Mouse (Mus musculus) adrenal gland, adult 2 months (tissue): Measurements from ENCODE around the gene Chd6. TPM values are rescaled to one million over a fixed set of nuclear protein-coding genes. Genes with fewer than 3 reads are reported as not detected.
A peak's percentile ranks its signal among the peaks of the same experiment; 100 is the strongest.

ENCODE experiments used
- DNase-seq: peaks from one replicate; pipeline ENCODE4 v3.0.0; 2021
- polyA plus RNA-seq: library from polyadenylated mRNA; depleted of rRNA; stranded (reverse); fragments of >200 nt; gene quantifications from 2 replicates; pipeline ENCODE4 v1.2.3, GENCODE M21; 2012
- total RNA-seq, 2 experiments: library from RNA; stranded (reverse); gene quantifications; 2 replicates each; pipeline ENCODE4 v1.2.3; 2021

Chd6 gene
- total and polyA plus RNA-seq, 3 experiments = 6.6 to 34.1 (median 27.7) TPM

DNA sequence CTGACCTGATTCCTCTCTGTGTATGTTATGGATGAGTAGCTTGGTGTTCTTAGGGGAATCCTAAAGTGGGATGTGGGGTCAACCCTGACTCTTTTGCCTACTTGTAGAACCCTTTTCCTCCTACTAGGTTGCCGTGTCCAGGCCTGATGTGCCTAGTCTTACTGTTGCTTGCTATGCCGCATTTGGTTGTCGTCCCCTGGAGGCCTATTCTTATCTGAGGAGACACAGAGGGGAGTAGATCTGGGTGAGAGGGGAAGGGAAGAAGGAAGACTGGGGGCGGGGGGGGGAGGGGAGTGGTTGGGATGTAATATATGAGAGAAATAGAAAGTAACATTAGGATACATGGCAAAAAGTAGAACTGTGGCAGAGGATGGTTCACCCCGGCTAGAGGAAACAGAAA, 33.3 kb downstream of the Chd6 start:
- no peak for DNase-seq

DNA sequence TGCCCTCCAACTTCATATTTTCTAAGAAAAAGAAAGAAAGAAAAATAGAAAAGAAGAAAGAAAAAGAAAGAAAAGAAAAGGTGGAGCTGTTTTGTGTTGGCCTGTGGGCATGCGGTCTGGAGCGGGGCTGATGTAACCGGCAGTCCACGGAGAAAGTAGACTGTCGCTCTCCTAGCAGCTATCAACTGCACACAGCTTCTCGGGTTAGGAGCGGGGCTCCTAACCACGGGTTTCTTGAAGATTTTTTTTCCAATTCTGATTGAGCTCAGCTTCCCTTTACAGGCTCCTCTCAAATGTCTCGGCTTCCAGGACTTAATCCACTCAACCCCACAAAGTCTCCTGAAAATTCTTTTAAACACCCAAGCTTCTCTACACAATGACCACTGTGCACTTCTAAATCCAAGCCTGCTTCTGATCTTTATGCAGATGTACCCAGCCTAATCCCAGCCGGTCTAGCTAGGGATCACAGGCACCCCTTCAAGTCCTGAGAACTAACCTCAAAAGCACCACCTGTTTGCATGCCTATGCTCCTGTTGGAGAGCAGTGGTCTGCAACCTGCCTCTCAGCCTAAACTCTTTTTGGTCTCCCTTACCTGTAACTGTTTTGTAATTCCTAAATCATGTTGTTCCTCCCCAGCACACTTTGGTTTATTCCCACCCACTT, 42.6 kb downstream of the Chd6 start:
- no peak for DNase-seq

DNA sequence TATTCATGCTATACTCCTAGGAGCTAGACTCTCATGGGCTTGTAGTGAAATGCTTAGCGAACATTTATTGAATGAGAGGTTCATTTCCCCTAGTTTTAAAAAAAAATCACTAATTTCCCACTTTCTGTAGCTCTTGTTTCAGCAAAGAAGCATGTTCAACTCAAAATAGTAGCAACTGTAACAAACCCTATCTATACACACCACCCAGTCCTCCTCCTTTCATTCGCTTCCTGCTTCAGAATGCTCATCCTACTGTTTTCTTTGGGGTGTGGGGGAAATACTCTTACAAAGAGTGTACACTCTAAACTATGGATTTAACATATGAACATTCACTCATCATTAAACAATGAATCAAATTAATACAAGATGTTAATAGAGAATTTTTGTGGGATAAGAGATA, 43.3 kb downstream of the Chd6 start:
- no peak for DNase-seq

DNA sequence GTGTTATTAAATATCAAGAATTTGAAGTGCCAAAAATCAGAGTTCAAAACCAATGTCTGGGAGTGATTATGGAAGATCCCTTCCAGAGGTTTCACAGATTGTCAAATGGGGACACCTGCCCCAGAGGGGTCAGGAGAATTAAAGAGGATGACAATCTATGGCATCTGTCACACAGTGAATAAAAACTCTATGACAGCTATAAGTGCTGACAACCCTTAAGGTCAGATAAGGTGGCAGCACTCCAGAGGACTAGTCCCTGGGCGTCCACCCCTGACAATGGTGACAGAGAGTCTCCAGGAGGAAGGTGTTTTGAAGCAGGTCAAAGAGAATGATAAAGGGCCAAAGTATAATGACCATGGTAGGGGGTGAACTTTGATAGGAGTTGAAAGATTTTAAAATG, 44.0 kb downstream of the Chd6 start:
- no peak for DNase-seq

DNA sequence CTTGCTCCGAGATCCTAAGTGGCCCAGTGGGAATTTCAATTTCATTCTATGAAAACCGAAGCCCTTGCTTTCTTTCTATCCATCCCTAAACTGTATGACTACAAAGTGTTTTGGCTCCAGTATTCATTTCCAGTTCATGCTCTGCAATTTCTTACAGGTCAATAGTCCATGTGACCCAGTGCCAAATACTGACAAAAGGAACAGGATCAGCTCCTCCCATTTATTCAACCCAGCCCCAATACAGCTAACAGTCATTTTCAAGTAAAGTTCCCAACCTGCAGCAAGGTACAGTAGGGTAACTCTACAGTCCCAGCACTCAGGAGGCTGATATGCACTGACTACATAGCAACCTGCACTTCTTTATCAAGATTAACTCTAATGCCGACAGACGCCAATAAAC, 50.0 kb downstream of the Chd6 start:
- no peak for DNase-seq

DNA sequence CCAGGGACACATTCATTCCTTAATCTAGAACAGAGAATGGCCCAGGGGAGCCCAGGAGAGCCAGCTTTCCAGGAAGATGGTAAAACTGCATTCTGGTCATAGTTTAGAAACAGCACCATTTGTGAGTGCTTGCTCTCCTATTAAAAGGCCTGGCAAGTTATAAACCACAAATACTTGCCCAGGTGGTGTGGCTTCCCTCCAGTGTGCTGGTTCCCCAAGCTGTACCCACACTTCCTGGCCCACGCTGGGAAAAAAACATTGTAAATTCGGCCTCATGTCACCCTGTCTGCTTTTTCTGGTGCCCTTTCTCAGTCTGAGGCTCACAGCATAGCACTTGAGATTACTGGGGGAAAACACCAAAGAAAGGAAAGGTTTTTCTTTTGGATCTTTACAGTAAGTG, 55.1 kb downstream of the Chd6 start:
- DNase-seq = no peak

DNA sequence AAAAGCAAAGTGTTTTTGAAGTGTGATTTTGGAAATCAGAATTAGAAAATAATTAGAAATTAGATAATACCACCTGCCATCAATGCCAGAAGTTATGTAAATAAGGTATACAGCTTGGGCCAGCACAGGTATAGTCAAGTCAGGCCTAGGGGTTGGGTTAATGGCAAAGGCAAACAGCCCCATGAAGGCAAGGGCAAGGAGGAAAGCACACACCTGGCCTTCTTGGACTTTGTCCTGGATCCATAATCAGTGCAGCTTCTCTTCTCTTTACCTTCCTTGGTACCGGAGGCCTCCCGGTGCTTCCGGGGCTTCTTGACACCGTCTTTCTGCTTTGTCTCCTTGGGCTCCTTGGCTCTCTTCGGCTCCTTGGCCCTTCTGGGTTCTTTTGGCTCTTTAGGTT, 56.7 kb downstream of the Chd6 start:
- no peak for DNase-seq

DNA sequence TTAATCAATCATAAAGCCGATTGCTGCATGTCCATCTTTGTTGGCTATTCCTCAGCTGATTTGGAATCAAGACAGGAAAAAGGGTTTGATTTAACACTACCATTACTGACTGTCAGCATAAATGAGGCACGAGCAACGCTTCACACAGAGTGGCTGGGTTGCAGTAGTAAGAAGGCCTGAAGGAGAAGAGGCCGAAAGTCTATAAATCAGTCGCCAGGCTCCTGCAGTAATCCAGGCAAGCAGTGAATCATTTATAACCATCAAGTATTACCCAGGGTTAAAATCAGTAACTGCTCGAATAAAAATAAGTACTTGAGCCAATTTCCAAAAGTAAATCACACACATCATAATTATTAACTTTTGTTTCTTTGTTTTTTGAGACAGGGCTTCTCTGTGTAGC, 59.4 kb downstream of the Chd6 start:
- no peak for DNase-seq

DNA sequence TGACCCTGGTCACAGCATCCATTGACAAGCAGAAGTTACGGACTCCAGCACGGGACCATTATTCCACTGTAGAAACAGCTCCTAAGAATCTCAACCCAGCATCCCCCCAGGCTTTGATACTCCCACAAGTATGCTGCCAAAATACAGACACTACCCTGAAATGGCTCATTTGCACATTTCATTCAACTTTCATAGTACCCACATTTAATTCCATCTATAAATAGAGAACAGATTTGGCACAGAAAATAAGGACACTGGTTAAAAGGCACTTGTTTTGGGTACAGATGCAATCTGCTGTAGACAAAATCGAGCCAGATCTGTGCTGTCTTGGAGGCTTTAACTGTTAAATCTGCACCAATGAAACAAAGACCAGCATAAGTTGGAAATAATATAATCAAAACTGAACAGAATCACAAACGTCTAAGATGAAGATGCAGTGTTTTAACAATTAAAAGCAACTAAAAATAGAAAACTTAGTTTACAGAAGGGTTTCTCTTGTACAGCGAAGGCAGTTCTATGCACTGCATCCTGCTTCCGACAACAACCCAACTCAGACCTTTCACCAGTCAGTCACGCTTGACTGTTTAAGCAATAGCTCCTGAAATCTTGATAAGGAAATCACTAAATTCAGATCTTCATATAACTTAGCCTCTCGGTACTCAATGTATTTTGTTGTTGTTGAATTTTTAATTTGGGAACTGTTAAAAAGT, 64.2 kb downstream of the Chd6 start:
- no peak for DNase-seq

DNA sequence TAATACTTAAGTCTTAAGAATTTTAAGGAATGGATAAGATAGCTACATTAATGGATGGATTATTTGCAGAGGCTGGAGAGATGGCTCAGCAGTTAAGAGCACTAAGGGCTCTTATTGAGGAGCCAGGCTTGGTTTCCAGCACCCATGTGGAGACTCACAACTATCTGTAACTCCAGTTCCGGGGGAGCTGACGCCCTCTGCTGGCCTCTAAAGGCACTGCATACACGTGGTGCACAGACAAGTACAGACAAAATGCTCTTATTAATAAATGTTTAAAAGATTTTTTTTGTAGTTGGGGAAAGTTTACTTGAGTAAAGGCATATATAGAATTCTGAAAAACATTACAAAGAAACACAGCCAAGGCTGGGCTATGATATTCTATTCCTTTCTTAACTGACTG, 66.0 kb downstream of the Chd6 start:
- DNase-seq = no peak

DNA sequence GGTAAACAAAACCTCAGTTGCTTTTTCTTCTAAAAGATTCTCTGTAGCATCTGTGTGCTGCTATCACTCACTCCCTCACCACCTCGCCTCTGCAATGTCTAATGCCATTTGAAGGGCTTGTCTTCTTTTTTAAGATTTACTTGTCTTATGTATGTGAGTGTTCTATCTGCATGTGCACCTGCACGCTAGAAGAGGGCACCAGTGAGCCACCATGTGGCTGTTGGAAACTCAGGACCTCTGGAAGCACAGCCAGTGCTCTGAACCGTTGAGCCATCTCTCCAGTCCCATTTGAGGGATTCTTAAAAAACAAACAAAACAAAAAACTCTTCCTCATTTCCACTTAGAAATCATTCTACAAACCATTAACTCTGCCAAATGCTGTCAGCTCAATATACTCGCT, 68.1 kb downstream of the Chd6 start:
- DNase-seq = no peak

DNA sequence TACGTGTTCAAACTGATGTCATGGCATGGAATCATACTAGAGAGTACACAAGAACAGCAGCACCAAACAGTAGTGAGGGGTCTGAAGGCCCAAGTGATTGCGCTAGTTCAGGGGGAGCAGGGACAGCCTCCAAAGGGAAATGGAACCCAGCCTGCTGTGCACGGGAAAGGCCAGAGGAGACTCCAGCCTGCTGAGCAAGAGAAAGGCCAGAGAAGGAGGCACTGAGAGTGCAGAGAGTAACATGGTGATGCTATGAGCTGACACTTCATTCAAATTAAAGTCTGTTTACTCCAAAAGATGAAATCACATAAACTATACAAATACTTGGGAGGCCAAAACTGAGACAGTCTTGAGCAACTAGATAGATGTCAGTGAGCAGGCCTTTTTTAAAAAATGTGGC, 71.1 kb downstream of the Chd6 start:
- DNase-seq = no peak

DNA sequence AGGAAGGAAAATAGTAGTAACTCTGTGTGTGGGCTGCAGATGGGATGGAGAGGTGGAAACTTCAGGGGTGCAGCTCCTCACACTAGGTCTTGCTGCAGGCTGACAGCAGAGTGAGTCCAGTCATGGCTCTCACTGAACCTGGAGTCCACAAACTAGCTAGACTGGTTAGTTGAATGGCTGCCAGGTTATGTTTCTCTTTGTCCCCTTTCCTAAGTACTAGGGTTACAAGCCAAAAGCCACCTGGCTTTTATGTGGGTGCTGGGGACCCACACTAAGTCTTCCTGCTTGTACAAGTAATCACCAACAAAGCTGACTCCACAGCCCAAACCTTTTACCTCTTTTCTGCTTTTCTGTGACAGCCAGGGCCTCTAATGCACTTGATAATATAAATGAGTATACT, 75.7 kb downstream of the Chd6 start:
- DNase-seq = no peak

DNA sequence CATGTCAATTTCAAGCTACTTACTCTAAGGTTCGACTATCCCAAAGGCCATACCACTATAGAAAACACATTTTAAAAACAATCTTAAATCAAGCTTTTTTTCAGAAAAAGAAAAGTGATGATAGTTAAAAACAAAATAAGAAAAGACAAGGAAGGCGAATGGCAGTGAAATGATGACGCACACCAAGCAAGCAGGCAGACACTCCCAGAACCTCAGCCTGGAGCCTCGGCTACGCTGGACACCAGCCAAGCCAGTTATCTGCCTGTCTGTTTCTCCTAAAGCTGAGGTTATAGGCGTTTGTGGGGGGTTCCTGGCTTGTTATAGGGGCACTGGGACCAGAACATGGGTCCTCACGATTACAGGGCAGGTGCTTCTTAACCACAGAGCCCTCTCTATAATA, 76.5 kb downstream of the Chd6 start:
- DNase-seq = peak; percentile 58

DNA sequence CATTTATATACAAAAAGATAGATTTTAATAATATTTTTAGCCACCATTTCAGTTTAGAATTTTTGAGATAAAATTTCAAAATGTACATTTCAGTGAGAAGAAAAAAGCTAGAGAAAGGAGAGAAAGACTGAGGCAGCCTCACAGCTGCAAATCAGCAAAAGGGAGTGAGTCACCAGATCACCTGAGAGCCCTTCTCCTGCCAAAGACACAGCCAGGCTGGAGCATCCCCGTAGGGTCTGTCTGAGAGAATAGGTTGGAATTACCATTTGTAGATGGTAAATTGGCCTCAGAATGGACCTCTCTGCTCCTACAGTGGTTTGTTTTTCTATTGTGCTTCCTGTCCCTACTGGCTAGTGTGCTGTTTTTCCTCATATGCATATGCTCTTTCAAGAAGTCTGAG, 84.3 kb downstream of the Chd6 start:
- no peak for DNase-seq

DNA sequence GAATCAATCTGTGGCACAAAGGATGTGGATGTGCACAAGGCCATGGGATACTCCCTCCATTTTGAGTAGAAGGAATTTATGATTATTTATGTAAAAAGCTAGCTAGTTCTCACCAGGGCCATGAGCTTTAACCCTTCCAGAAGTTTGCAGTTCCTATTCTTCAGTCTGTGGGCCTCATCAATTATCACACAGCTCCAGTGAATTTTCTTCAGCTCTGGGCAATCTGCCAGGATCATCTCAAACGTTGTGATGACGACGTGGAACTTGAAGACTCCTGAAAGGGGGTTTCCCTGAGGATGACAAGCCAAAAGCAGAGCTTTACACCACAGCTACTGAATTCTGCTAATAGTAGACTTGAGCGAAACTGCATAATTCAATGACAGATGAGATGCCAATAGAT, 91.0 kb downstream of the Chd6 start:
- DNase-seq = no peak

DNA sequence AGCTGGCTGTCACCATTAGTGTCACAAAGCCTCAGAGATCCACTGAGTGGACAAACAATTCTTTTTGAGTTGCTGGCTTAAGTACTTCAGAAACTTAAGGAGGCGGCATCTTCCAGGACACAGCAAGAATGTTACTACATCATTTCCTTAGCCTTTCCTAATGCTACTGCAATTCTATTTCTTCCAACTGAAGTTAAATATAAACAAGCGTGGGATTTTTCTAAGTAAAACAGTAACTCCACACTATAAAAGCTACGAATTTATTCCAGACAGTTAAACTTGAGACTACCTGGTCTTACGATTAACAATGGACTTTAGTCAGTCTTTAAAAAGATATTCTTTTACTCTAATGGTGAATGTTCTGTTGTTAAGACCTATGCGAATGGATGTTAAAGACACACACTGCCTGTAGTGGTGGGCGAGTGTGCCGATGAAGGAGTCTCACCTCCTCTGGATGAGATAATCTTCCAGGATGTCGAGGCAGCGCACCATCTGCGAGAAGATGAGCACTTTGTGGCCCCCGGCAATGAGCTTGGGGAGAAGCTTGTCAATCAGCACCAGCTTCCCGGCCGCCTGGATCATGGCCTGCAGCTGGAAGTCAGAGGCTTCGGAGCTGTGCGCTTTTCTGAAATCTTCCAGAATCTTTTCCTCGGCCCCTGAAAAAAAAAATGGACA, 96.2 kb downstream of the Chd6 start:
- DNase-seq = no peak

DNA sequence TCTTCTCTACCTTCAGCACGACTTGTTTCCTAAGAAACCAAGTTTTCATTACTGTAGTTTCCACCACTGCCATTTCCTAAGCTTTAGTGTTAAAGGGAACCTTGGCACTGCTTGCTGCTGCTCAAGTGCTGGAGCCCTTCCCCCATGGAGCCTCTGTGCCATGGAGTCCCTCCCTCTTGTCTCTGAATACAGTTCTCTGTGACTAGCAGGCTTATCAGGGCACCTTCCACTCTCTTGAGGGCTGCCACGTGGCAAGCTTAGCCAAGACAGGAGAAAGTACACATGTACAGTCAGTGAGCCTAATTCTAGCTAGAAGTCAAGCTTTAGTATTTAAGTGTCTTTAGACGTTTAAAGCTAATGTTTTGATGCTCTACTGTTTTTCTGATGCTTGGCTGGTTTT, 104.5 kb downstream of the Chd6 start:
- no peak for DNase-seq

DNA sequence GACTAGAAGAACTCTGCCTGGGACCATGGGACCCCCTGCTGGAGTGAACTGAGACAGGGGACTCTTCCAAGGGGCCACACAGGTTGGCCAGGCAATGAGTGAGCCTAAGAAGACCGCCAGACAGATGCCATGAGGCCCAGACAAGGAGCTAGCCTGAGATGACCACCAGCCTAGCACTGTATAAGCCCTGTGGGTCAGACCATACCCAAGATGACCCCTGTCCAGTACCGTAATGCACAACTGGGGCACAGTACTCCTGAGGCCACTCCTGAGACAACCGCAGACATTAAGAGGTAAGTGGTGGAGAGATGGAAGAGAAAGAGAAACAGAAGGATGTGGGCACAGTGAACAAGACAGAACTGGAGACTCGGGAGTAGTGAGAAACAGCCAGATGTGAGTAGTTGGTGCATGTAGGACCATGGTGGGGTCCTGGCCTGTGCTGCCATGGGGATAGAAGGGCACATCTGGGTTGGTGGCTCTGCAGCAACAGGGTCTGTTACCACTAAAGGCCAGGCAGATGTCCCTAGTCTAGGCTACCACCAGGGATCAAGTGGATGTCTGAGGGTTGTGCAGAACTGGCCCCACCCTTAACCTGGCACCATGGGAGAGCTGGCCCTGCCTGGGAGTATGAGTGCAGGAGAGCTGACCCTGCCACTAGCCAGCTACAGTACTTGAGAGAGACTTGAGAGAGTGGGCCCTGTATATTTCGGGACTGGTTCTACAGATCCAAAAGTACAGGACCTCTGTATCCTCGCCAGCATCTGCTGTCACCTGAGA, 111.7 kb downstream of the Chd6 start:
- no peak for DNase-seq

DNA sequence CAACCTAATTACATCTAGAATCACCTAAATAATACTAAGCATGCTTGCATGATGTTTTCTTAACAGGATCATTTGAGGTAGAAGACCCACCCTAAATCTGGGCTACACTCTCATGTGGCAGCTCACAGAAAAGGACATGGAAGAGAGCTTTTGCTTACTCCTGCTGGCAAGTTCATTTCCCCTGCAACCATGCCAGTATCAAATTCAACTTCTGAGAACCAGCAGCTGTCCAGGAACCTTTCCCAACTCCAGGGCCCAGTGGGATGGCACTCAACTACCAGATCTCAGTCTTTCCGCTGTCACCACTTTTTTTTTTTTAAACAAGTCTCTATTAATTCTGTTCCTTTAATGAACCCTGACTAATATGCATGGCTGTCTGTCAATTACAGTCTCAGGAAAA, 114.7 kb downstream of the Chd6 start:
- no peak for DNase-seq

DNA sequence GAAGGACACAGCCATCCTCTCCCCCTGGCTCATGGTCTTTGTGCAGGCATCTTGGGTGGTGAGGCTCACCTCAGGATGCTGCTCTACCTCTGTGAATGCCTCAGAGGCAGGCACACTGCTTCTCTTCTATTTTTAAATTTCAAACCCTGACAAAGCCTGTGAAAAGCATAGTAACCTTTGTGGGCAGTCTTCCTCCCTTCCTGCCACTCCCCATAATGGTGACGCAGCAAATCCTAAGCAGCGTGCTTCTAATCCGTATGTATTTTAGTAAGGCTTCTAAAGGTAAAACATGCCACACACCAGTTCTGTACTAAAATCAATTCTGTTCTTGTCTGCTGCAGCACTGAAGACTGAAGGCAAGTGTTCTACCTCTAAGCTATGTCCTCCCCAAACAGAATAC, 116.4 kb downstream of the Chd6 start:
- DNase-seq = no peak

DNA sequence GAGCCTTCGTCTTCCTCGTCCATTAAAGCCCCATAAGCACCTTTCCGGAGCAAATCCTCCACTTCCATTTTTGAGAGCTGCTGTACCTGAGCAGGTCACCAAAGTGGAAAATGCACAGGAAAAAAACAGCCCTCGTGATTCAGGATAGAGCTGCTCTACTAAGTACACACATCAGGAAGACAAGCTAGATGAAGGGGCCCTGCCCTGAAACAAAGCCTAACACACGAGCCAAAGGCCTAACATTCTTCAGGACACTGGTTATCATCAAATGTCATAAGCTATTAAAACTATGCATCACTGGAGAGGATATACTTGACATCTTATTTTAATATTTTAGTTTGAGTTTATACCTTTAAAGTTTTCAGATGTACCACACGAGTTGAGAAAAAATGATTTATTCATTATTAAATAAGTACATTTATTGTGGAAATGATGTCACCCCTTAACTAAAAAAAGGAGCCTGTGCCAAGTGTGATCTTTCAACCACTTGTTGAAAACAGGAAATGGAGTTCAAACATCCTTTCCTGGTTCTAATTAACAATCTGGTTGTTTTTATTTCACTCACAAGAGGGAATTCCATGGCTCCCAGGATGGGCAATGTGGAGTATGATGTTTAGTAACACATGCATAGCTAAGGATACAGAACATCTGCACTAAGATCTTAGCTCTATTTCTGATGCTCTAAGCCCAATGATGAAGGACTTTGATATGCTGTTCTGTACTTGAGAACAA, 118.4 kb downstream of the Chd6 start:
- DNase-seq = no peak
